Mouse (Mus musculus) neural tube, embryonic 12.5 days (tissue): Measurements from ENCODE around the gene Gm43302. TPM values are rescaled to one million over a fixed set of nuclear protein-coding genes. Genes with fewer than 3 reads are reported as not detected.
"Not testable (repeated sequence)": the region's sequence is repeated elsewhere in the genome, so short reads cannot be mapped to it uniquely, and the experiment has no call there.

ENCODE experiments used
- ATAC-seq: fragments of 200-750 bp; cut with Nextera tagmentation; 2 replicates; pipeline ENCODE4 v1.8.0; 2017; ENCODE audit warnings: low read depth, mild to moderate bottlenecking, moderate TSS enrichment, moderate library complexity; ENCODE audit not compliant: low FRiP score
- H3K27ac ChIP-seq: fragments of 300-500 bp; sonication (generic); 2 replicates; pipeline ENCODE4 v1.5.1; 2016
- H3K27me3 ChIP-seq: fragments of 300-500 bp; sonication (generic); replicated peaks from 2 replicates; pipeline ENCODE4 v1.6.1; 2016; ENCODE audit warnings: mild to moderate bottlenecking
- H3K36me3 ChIP-seq: fragments of 300-500 bp; sonication (generic); 2 replicates; pipeline ENCODE4 v1.6.1; 2016; ENCODE audit warnings: mild to moderate bottlenecking
- H3K4me1 ChIP-seq: fragments of 300-500 bp; sonication (generic); 2 replicates; pipeline ENCODE4 v1.6.1; 2016
- H3K4me2 ChIP-seq: fragments of 300-500 bp; sonication (generic); replicated peaks from 2 replicates; pipeline ENCODE4 v1.6.1; 2016; ENCODE audit warnings: mild to moderate bottlenecking
- H3K4me3 ChIP-seq: fragments of 300-500 bp; sonication (generic); 2 replicates; pipeline ENCODE4 v1.5.1; 2016
- H3K9ac ChIP-seq: fragments of 300-500 bp; sonication (generic); 2 replicates; pipeline ENCODE4 v1.6.1; 2016; ENCODE audit warnings: mild to moderate bottlenecking
- H3K9me3 ChIP-seq: fragments of 300-500 bp; sonication (generic); 2 replicates; pipeline ENCODE4 v1.6.1; 2016; ENCODE audit warnings: mild to moderate bottlenecking
- WGBS: fragments of 180-500 bp; shearing (Covaris S2); methylation state at CpG from one replicate; pipeline ENCODE4 v1.1.7; 2016; 5-methylcytosine and 5-hydroxymethylcytosine counted together
- polyA plus RNA-seq: library from polyadenylated mRNA; unstranded; fragments of >200 nt; fragmentation: Nextera tagmentation; extraction: Ambion mirVana; gene quantifications from 2 replicates; pipeline ENCODE4 v1.2.1, GENCODE M21; 2016

The Gm43302 gene
- polyA plus RNA-seq, 1 experiment from 2014 or later, result 0.18 TPM

DNA sequence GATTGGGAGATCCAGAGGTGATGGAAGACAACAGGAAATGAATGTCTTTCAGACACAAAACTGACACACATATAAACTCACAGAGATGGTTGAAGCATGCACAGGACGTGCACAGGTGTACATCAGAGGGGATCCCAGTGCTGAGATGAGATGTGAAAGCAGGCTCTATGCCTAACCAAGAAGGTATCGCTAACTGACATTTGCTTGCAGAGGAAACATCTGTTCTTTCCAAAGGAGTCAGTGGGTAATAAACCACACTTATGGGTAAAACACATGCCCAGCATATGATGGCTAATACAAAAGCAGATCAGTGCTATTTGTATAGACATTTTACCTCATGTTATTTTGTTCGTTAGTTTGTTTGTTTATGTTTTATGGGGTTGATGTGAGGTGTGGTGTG lies 32.8 kb downstream of the Gm43302 start:
- H3K4me1 ChIP-seq, H3K9ac ChIP-seq, H3K9me3 ChIP-seq, H3K27ac ChIP-seq, H3K4me3 ChIP-seq, H3K4me2 ChIP-seq, H3K27me3 ChIP-seq, H3K36me3 ChIP-seq, ATAC-seq: not testable (repeated sequence)
- 90% methylated on average over 1 of the region's 3 CpGs for WGBS

DNA sequence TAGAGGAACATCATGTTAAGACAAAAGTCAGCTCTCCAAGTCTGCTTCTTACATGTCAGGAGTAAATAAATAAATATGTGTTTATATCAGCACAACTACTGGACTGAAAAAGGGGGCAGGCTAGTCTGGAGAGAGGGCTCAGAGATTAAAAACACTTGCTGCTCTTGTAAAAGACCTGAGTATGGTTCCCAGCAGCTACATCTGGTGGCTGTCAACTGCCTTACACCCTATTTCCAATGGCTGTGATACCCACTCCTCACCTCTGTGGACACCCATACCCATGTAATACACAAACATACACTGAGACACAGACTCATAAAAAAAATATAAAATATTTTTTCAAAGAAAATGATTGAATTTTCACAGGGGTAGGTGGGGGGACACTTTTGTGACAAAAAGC lies 41.0 kb downstream of the Gm43302 start:
- Histone ChIP-seq H3K4me3 (no peak overlapping the region), H3K27me3 (no peaks in the 10 kb centered on the region), H3K36me3 (no peaks in the 10 kb centered on the region), H3K27ac (no peak overlapping the region), H3K4me2 (no peak overlapping the region), H3K4me1 (no peaks in the 10 kb centered on the region), H3K9me3 (no peaks in the 10 kb centered on the region), H3K9ac (no peak overlapping the region)
- no peak for ATAC-seq

DNA sequence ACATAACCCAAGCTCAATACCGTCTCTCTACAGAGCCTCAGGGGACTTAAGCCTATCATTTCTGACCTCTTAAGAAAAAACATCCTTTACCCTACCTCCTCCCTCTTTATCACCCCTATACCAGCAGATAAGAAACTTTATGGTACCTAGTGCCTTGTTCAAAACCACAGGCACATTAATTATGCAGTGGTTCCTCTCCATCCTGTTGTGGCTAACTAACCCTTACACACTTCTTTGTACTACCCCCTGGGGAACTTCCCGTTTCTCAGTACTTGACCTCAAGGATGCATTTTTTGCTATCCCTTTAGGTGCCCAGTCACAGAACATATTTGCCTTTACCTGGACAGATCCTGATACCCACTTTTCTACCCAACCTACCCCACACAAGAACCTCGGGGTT lies 48.8 kb downstream of the Gm43302 start:
- not testable (repeated sequence) for H3K27ac ChIP-seq, H3K4me2 ChIP-seq, H3K9ac ChIP-seq, H3K4me1 ChIP-seq, H3K4me3 ChIP-seq, H3K27me3 ChIP-seq, ATAC-seq, H3K9me3 ChIP-seq, H3K36me3 ChIP-seq
- 87% methylated on average over 3 of the region's 3 CpGs for WGBS

DNA sequence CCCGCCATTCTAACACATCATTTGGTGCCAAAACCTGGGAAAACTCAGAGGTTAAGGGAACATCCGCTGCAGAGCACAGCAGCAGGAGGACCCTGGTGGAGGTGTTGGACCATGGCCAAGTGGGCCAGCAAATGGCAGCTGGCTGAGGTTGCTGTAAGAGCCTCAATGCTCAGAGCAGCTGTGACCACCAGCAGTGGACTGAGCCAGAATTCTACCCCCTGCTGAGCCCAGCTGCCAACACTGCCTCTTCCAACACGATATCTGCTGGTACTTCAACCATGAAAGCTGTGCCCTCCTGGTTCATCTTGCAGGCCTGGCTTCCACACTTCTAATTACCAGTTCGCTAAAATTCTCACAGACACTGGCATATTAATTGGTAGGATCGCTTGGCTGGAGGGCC lies 52.5 kb downstream of the Gm43302 start:
- not testable (repeated sequence) for ATAC-seq, H3K36me3 ChIP-seq, H3K4me2 ChIP-seq, H3K27me3 ChIP-seq, H3K9me3 ChIP-seq, H3K27ac ChIP-seq, H3K4me3 ChIP-seq, H3K9ac ChIP-seq, H3K4me1 ChIP-seq
- WGBS, result 77% methylated on average over 5 of the region's 5 CpGs

DNA sequence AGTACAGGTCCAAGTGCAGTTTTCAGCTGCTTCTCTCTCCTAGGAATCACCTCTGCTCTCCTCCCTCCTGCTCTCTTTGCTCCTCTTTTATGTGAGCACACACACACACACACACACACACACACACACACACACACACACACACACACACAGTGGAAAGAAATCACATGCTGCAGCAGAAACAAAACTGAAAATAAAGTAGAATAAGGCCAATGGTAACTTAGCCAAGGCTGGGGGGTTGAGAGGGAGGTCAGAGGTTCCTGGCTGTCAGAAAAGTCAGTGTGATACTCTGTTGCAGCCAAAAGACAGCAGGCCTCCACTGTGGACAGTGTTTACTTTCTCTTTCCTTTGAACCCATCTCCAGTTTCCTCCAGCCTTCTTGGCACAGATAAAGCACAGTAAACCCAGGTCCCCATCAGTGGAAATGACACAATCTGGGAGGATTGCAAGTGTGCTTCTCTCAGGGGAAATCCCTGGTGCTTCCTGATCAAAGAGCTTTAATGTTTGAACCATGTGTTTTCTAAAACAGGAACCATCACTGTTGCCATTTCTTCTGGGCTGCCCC lies 53.9 kb downstream of the Gm43302 start, which contains the start of gene Gbp10:
Gene Gbp10, minus strand, starts transcription at position 51 of the 565 bp plus-strand sequence.
- H3K9ac ChIP-seq, H3K36me3 ChIP-seq, H3K4me2 ChIP-seq, H3K4me1 ChIP-seq, H3K27me3 ChIP-seq, H3K4me3 ChIP-seq, H3K27ac ChIP-seq, H3K9me3 ChIP-seq, ATAC-seq: not testable (repeated sequence)

DNA sequence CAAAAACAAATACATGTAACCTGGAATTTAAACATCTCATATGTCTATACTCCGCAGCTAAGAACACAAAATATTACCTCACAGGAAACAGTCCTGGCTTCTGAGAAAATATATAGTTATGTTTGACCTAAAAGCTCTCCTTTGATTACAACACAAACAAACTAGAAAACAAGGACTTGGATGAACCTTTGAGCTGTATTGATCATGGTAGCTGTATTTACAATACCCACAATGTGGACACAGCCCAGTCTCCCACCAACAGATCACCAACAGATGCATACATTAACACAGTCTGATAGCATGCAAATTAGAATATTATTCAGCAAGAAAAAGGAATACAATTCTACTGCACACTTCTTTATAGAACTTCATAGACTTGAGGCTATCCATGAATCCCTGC lies 55.1 kb downstream of the Gm43302 start:
- not testable (repeated sequence) for H3K9me3 ChIP-seq, H3K4me3 ChIP-seq, H3K9ac ChIP-seq, H3K4me1 ChIP-seq, H3K4me2 ChIP-seq, H3K27me3 ChIP-seq, H3K36me3 ChIP-seq, H3K27ac ChIP-seq, ATAC-seq
- 90% methylated on average over 1 of the region's 1 CpGs for WGBS

DNA sequence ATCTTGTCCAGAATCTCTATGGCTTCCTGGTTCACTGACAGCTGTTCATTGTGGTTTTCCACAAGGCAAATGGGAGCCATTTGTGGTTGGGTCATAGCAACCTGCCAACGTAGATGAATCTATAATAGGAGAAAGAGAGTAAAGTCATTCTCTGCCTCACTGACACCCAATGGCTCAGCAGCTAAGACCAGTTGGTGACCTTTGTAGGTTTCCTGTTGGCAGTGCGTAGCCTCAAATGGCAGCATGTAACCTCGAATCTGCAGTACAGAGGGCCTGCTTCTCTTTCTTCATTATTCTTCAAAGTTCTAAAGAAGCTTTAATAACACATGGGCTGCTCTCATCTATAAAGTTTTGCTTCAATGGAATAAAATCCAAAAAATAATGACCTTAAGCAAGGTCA lies 57.5 kb downstream of the Gm43302 start:
- WGBS, result 81% methylated on average over 3 of the region's 3 CpGs
- ATAC-seq, H3K27me3 ChIP-seq, H3K9ac ChIP-seq, H3K4me2 ChIP-seq, H3K9me3 ChIP-seq, H3K27ac ChIP-seq, H3K4me1 ChIP-seq, H3K36me3 ChIP-seq, H3K4me3 ChIP-seq: not testable (repeated sequence)

DNA sequence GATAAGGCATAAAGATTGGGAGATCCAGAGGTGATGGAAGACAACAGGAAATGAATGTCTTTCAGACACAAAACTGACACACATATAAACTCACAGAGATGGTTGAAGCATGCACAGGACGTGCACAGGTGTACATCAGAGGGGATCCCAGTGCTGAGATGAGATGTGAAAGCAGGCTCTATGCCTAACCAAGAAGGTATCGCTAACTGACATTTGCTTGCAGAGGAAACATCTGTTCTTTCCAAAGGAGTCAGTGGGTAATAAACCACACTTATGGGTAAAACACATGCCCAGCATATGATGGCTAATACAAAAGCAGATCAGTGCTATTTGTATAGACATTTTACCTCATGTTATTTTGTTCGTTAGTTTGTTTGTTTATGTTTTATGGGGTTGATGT lies 84.5 kb downstream of the Gm43302 start:
- not testable (repeated sequence) for H3K9me3 ChIP-seq, H3K4me3 ChIP-seq, H3K27ac ChIP-seq, H3K27me3 ChIP-seq, ATAC-seq, H3K4me1 ChIP-seq, H3K9ac ChIP-seq, H3K4me2 ChIP-seq, H3K36me3 ChIP-seq
- WGBS, result 100% methylated on average over 1 of the region's 3 CpGs

DNA sequence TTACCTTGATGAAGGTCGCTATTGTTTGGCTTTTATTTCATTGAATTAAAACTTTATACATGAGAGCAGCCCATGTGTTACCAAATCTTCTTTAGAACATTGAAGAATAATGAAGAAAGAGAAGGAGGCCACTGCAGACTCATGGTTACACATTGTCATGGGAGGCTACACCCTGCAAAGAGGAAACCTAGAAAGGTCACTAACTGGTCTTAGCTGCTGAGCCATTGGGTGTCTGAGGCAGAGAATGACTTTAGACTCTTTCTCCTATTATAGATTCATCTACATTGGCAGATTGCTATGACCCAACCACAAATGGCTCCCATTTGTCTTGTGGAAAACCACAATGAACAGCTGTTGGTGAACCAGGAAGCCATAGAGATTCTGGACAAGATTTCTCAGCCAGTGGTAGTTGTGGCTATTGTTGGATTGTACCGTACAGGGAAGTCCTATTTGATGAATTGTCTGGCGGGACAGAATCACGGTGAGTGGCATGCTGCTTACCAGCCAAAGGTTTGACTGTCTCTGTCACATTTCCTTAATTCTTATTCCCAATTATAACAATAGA lies 92.6 kb downstream of the Gm43302 start:
- H3K27ac ChIP-seq, H3K9ac ChIP-seq, H3K9me3 ChIP-seq, ATAC-seq, H3K27me3 ChIP-seq, H3K4me3 ChIP-seq, H3K4me1 ChIP-seq, H3K4me2 ChIP-seq, H3K36me3 ChIP-seq: not testable (repeated sequence)
- 86% methylated on average over 4 of the region's 4 CpGs for WGBS

DNA sequence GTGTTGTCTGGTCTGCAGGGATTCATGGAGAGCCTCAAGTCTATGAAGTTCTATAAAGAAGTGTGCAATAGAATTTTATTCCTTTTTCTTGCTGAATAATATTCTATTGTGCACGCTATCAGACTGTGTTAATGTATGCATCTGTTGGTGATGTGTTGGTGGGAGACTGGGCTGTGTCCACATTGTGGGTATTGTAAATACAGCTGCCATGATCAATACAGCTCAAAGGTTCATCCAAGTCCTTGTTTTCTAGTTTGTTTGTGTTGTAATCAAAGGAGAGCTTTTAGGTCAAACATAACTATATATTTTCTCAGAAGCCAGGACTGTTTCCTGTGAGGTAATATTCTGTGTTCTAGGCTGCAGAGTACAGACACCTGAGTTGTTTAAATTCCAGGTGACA lies 94.3 kb downstream of the Gm43302 start:
- 93% methylated on average over 1 of the region's 1 CpGs for WGBS
- H3K9me3 ChIP-seq, ATAC-seq, H3K4me3 ChIP-seq, H3K9ac ChIP-seq, H3K36me3 ChIP-seq, H3K27ac ChIP-seq, H3K27me3 ChIP-seq, H3K4me1 ChIP-seq, H3K4me2 ChIP-seq: not testable (repeated sequence)

DNA sequence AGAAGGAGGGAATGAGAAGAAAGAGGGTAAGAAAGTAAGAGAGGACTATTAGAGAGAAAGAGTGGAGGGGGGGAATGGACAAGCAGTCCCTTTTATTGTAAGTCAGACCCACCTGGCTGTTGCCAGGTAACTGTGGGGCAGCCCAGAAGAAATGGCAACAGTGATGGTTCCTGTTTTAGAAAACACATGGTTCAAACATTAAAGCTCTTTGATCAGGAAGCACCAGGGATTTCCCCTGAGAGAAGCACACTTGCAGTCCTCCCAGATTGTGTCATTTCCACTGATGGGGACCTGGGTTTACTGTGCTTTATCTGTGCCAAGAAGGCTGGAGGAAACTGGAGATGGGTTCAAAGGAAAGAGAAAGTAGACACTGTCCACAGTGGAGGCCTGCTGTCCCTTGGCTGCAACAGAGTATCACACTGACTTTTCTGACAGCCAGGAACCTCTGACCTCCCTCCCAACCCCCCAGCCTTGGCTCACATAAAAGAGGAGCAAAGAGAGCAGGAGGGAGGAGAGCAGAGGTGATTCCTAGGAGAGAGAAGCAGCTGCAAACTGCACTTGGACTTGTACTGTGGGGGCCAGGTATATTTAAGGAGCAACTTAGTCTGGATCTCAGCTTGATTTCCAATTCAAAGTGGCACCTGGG lies 95.5 kb downstream of the Gm43302 start:
- not testable (repeated sequence) for H3K4me1 ChIP-seq, H3K36me3 ChIP-seq, H3K4me2 ChIP-seq, H3K27ac ChIP-seq, H3K9me3 ChIP-seq, H3K4me3 ChIP-seq, H3K27me3 ChIP-seq, ATAC-seq, H3K9ac ChIP-seq

DNA sequence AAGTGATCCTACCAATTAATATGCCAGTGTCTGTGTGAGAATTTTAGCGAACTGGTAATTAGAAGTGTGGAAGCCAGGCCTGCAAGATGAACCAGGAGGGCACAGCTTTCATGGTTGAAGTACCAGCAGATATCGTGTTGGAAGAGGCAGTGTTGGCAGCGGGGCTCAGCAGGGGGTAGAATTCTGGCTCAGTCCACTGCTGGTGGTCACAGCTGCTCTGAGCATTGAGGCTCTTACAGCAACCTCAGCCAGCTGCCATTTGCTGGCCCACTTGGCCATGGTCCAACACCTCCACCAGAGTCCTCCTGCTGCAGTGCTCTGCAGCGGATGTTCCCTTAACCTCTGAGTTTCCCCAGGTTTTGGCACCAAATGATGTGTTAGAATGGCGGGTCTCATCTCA lies 97.2 kb downstream of the Gm43302 start:
- H3K4me1 ChIP-seq, H3K4me2 ChIP-seq, H3K9ac ChIP-seq, H3K27ac ChIP-seq, ATAC-seq, H3K27me3 ChIP-seq, H3K9me3 ChIP-seq, H3K4me3 ChIP-seq, H3K36me3 ChIP-seq: not testable (repeated sequence)
- WGBS, result 87% methylated on average over 5 of the region's 5 CpGs

DNA sequence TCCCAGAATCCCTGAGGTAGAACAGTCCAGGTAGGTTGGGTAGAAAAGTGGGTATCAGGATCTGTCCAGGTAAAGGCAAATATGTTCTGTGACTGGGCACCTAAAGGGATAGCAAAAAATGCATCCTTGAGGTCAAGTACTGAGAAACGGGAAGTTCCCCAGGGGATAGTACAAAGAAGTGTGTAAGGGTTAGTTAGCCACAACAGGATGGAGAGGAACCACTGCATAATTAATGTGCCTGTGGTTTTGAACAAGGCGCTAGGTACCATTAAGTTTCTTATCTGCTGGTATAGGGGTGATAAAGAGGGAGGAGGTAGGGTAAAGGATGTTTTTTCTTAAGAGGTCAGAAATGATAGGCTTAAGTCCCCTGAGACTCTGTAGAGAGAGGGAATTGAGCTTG lies 101.0 kb downstream of the Gm43302 start:
- not testable (repeated sequence) for H3K27ac ChIP-seq, ATAC-seq
- WGBS, result 90% methylated on average over 2 of the region's 2 CpGs

More for the DNA sequence above, 101.0 kb downstream of the Gm43302 start:
- H3K4me3 ChIP-seq, H3K4me1 ChIP-seq, H3K36me3 ChIP-seq, H3K27me3 ChIP-seq, H3K4me2 ChIP-seq, H3K9me3 ChIP-seq, H3K9ac ChIP-seq: not testable (repeated sequence)
